ENCODE assay signal across 17 mouse cellular contexts in the genomic region with DNA sequence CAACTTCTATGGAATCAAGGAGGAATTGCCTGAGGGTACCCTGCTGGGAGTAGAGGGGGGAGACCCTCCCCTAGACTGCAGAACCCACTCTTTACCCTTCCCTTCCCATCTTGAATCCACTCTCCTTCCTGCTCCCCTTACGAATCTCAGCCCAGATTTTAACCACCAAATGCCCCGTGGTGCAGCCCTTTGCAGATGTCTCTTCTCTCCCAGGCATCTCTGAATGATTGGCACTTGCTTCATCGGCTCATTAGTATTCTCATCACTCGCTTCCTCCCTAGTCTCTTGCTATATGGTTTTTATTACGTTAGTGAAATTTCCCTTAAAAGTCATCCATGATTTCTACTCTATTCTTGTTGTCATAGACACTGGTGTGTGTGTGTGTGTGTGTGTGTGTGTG.
DNase-seq lines count a peak whose midpoint lies in the region; ATAC-seq lines count a peak whose summit lies in the region.
"Had no signal": no experiment of that assay in that cellular context is flagged by ENCODE, and none has a peak within 500 bp of the region (broad histone marks: within the 10 kb centered on the region; RNA-seq: fewer than 3 reads in every experiment).

No protein-coding gene starts in this region.

- no peak overlapping the region for H3K4me3 ChIP-seq in embryonic facial prominence, embryonic 13.5 days
- no peak overlapping the region for H3K4me3 ChIP-seq in forebrain, embryonic 13.5 days
- no peak overlapping the region for H3K4me3 ChIP-seq in hindbrain, embryonic 13.5 days
- no peak overlapping the region for H3K4me3 ChIP-seq in midbrain, embryonic 15.5 days
- H3K4me3 ChIP-seq: erythroblast, embryonic 14.5 days; limb, embryonic 12.5 days; liver, embryonic 13.5 days; lung, embryonic 15.5 days had no signal

- no peak for DNase-seq in embryo, embryonic 11 days
- no peak for DNase-seq in cerebellum, adult 9-10 months
- DNase-seq in frontal cortex, adult 2 months (ENCODE audit: extremely low spot score in 1 of 2, low spot score in 1 of 2), result no peak
- DNase-seq: adrenal gland, postnatal 36 days; cerebellum, adult 9-11 months; heart, postnatal 4 days; kidney, adult 18-20 months; liver, embryonic 13.5 days; spleen, adult 18-20 months had no signal

- no peak for ATAC-seq in embryonic facial prominence, embryonic 13.5 days (ENCODE audit: insufficient number of reproducible peaks, insufficient read depth, low FRiP score, low TSS enrichment, low read depth)
- peak; percentile 52 for ATAC-seq in forebrain, embryonic 13.5 days
- peak; percentile 27; the same call in 1 of the 2 replicates for ATAC-seq in hindbrain, embryonic 13.5 days (ENCODE audit: low FRiP score)
- ATAC-seq in midbrain, embryonic 15.5 days (replicated peaks), result peak; percentile 50

- peaks cover 11% of the 10 kb centered on the region for H3K4me1 ChIP-seq in embryonic facial prominence, embryonic 13.5 days
- H3K4me1 ChIP-seq in forebrain, embryonic 13.5 days, result peaks cover 30% of the 10 kb centered on the region
- peaks cover 34% of the 10 kb centered on the region for H3K4me1 ChIP-seq in hindbrain, embryonic 13.5 days (replicated peaks)
- peaks cover 16% of the 10 kb centered on the region for H3K4me1 ChIP-seq in midbrain, embryonic 15.5 days
- H3K4me1 ChIP-seq: liver, embryonic 13.5 days had no signal

- H3K27ac ChIP-seq in embryonic facial prominence, embryonic 13.5 days, result peak overlapping the region; percentile 66
- peak overlapping the region; percentile 62 for H3K27ac ChIP-seq in forebrain, embryonic 13.5 days
- H3K27ac ChIP-seq in hindbrain, embryonic 13.5 days, result peak overlapping the region; percentile 86
- H3K27ac ChIP-seq in midbrain, embryonic 15.5 days, result peak overlapping the region; percentile 66
- H3K27ac ChIP-seq: limb, embryonic 12.5 days; liver, embryonic 13.5 days; lung, embryonic 15.5 days had no signal

- H3K9me3 ChIP-seq in embryonic facial prominence, embryonic 13.5 days, result no peaks in the 10 kb centered on the region
- H3K9me3 ChIP-seq in forebrain, embryonic 13.5 days (replicated peaks), result no peaks in the 10 kb centered on the region; the same call in 1 of the 2 replicates
- no peaks in the 10 kb centered on the region for H3K9me3 ChIP-seq in hindbrain, embryonic 13.5 days
- H3K9me3 ChIP-seq in midbrain, embryonic 15.5 days, result no peaks in the 10 kb centered on the region
- H3K9me3 ChIP-seq: limb, embryonic 12.5 days; liver, embryonic 13.5 days; lung, embryonic 15.5 days had no signal

- 41% methylated on average over 5 of the region's 5 CpGs for WGBS in embryonic facial prominence, embryonic 13.5 days
- WGBS in forebrain, embryonic 13.5 days, result 38% methylated on average over 5 of the region's 5 CpGs
- 52% methylated on average over 5 of the region's 5 CpGs for WGBS in hindbrain, embryonic 13.5 days
- WGBS in midbrain, embryonic 15.5 days, result 41% methylated on average over 5 of the region's 5 CpGs

- no peak overlapping the region for H3K4me2 ChIP-seq in embryonic facial prominence, embryonic 13.5 days
- H3K4me2 ChIP-seq in forebrain, embryonic 13.5 days, result no peak overlapping the region
- H3K4me2 ChIP-seq in hindbrain, embryonic 13.5 days, result no peak overlapping the region
- no peak overlapping the region for H3K4me2 ChIP-seq in midbrain, embryonic 15.5 days
- H3K4me2 ChIP-seq: heart, embryonic 11.5 days; limb, embryonic 12.5 days; liver, embryonic 13.5 days; lung, embryonic 15.5 days had no signal

- H3K9ac ChIP-seq in embryonic facial prominence, embryonic 13.5 days, result no peak overlapping the region
- no peak overlapping the region for H3K9ac ChIP-seq in forebrain, embryonic 13.5 days
- H3K9ac ChIP-seq in hindbrain, embryonic 13.5 days, result no peak overlapping the region
- H3K9ac ChIP-seq in midbrain, embryonic 15.5 days, result no peak overlapping the region
- H3K9ac ChIP-seq: limb, embryonic 12.5 days; liver, embryonic 13.5 days; lung, embryonic 15.5 days had no signal

- no peaks in the 10 kb centered on the region for H3K27me3 ChIP-seq in embryonic facial prominence, embryonic 13.5 days
- H3K27me3 ChIP-seq in forebrain, embryonic 13.5 days, result no peaks in the 10 kb centered on the region
- H3K27me3 ChIP-seq in hindbrain, embryonic 13.5 days, result no peaks in the 10 kb centered on the region
- H3K27me3 ChIP-seq in midbrain, embryonic 15.5 days (replicated peaks), result no peaks in the 10 kb centered on the region
- H3K27me3 ChIP-seq: limb, embryonic 12.5 days; liver, embryonic 13.5 days; lung, embryonic 15.5 days had no signal

- H3K36me3 ChIP-seq in embryonic facial prominence, embryonic 13.5 days, result no peaks in the 10 kb centered on the region
- H3K36me3 ChIP-seq in forebrain, embryonic 13.5 days (ENCODE audit: poor library complexity, severe bottlenecking), result no peaks in the 10 kb centered on the region
- no peaks in the 10 kb centered on the region for H3K36me3 ChIP-seq in hindbrain, embryonic 13.5 days
- H3K36me3 ChIP-seq in midbrain, embryonic 15.5 days (replicated peaks), result no peaks in the 10 kb centered on the region
- H3K36me3 ChIP-seq: limb, embryonic 12.5 days; liver, embryonic 13.5 days; lung, embryonic 15.5 days had no signal
